Mouse (Mus musculus): Measurements from ENCODE around the gene Itih1.

Itih1 gene

DNA sequence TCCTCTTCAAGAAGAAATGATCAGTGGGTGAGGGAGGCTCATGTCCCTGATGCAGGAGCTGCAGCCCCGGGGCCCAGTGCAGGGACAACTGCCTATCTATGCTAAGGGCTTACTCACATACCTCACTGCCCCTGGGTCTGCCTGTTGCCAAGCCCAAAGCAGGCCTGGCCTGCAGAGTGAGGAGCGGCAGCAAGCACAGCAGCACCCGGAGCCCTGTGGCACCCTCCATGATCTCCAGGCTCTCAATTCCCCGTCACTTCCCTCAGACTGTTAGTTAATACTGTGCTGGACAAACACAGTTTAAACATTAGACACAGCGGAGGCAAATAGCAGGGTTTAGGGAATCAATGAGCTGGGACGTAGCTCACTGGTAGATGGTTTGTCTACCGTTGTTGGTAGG lies at the start of gene Itih1:
Itih1 (minus strand) TSS at position 252 of the 400 bp plus-strand sequence.
- in situ Hi-C loops (cut with MboI; ENCODE audit: low sequenced_read_pairs) = no loop called here

DNA sequence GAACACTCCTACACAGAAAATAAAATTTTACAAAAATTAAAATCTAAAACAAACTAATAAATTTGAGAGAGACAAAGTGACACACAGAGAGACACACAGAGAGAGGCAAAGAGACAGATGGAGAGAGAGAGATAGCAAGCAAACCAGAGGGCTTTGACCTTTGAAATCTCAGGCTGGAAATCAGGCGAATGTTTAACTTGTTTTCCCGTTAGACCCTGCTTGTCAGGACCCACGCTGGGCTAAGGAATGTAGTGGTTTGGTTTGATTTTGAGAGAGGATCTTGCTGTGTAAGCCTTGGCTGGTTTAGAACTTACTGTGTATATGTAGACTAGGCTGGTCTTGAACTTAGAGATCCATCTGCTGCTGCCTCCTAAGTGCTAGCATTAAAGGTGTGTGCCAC lies 33.1 kb upstream of the Itih1 start:
- in situ Hi-C loops (cut with MboI; ENCODE audit: low sequenced_read_pairs) = no loop called here

DNA sequence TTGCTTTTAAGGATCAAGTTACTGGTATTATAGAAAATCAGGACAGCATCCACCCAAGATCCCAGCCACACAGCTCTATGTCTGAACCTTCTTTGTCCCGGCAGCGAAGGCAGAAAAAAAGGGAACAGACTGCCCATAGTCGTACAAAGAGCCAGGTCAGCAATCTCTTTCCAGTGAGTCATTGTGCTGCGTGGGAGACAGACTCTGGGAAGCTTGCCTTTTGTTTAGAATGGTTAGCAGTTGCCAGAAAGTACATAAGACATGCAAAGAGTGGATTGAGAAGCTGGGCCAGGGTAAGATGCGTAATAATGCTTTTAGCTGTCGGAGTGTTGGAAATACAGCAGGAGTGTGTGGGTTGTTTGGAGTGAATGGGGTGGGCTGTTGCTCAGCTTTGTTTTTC lies 31.1 kb upstream of the Itih1 start:
- in situ Hi-C loops (cut with MboI; ENCODE audit: low sequenced_read_pairs) = no loop called here

DNA sequence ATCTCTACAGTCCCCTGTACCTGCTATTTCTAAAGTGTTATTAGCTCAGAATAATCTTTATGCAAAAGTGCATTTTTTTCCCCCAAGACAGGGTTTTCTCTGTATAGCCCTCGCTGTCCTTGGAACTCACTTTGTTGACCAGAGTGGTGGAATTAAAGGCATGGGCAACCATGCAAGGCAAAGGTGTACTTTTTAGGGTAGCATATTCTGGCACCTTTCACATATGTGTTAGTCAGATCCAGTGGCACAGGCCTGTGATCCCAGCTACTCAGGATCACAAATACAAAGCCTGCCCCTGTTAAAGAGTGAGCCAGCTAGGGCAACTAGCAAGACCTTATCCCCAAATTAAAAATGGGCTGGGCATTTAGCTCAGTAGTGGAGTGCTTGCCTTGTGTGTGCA lies 17.3 kb upstream of the Itih1 start:
- in situ Hi-C loops (cut with MboI; ENCODE audit: low sequenced_read_pairs) = no loop called here

DNA sequence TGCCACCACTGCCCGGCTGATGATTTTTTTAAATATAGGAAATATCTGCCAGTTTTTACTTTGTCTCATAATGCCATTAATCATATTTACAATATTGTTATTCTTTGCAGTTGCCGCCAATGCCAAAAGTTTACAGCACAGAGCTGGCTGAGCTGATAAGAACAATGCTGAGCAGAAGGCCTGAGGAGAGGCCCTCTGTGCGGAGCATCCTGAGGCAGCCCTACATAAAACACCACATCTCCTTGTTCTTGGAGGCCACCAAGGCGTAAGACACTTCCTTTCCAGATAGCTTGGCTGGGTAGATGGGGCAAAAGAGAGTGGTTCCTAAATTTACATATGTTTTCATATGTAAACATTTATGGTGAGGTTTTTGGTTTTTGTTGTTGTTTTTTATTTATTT lies 15.9 kb upstream of the Itih1 start:
- in situ Hi-C loops (cut with MboI; ENCODE audit: low sequenced_read_pairs) = no loop called here

DNA sequence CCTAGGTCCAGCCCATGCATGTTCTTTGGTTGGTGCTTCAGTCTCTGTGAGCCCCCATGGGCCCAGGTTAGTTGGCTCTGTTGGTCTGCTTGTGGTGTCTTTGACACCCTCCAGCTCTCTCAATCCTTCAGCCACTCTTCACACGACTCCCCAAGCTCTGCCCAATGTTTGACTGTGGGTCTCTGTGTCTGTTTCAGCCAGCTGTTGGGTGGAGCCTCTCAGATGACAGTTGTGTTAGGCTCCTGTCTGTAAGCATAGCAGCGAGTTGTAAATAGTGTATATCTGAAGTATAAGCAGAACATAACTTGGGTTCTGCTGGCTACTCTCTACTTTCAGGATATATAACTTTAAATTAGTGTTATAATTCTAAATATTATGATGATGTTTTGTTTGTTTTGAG lies 15.4 kb upstream of the Itih1 start:
- in situ Hi-C loops (cut with MboI; ENCODE audit: low sequenced_read_pairs) = no loop called here

DNA sequence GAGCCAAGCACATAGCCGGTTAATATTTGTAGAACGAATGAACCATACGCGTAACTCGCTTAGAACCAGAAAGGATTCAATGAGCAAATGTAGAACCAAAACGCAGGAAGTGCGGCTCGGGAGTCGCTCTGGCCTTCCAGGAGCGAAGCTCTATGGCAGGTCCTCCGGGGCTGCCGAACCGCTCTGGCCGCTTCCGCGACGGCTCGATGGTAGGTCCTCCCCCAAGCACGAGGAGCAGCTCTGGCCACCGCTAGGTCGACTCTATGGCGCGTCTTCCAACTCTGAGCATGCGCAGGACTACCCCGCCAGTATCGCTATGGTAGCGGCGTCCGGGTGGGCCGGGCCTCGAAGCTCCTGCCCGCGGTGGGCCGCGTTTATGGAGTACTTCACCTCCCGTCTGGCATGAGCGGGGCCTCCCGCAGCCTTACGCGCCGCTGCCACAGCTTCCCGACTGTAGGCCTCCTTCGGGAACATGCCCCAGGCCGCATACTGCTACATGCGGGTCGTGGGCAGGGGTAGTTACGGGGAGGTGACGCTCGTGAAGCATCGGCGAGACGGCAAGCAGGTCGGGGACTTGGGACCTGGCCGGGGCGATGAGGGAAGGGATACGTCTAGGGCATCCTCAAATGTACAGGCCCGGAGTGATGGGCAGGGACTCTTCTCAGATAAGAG lies 8.2 kb upstream of the Itih1 start, which contains the start of gene Nek4:
Nek4 (plus strand) TSS at position 224 of the 672 bp plus-strand sequence.
- in situ Hi-C loops (cut with MboI; ENCODE audit: low sequenced_read_pairs) = no loop called here

DNA sequence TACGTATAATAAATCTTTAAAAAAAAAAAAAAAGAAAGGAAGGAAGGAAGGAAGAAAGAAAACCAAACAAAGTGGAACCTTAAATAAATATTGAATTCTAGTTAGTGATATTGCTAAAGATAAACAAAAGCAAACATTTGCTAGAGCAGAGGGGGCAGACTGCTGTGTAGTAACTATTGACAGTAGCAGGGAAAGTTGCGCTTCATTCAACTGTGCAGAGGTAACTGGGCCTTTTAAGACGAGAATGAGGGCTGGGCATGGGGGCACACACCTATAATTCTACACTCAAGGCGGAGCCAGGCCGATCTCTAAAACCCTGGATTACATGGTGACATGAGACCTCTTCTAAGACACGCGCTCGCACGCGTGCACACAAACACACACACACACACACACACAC lies 6.9 kb upstream of the Itih1 start:
- in situ Hi-C loops (cut with MboI; ENCODE audit: low sequenced_read_pairs) = no loop called here

DNA sequence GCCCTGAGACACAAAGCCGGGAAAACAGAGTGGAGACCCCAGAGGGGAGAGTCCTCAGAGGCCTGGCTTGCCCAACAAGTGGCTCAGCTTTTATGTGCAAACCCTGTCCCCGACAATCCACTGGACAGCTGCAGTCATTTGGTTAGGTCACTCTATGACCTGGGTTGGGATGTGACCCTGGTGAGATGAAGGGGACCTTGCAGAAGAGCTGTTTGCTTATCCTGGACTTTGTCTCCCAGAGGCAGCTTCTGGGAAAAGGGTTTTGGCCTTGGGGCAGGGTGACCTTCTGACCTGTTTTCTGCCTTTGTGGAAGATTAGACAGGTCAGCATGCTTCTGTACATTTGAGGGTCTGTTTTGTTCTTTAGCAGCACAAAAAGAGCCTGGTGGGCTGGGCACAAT lies 1.7 kb upstream of the Itih1 start:
- in situ Hi-C loops (cut with MboI; ENCODE audit: low sequenced_read_pairs) = no loop called here

DNA sequence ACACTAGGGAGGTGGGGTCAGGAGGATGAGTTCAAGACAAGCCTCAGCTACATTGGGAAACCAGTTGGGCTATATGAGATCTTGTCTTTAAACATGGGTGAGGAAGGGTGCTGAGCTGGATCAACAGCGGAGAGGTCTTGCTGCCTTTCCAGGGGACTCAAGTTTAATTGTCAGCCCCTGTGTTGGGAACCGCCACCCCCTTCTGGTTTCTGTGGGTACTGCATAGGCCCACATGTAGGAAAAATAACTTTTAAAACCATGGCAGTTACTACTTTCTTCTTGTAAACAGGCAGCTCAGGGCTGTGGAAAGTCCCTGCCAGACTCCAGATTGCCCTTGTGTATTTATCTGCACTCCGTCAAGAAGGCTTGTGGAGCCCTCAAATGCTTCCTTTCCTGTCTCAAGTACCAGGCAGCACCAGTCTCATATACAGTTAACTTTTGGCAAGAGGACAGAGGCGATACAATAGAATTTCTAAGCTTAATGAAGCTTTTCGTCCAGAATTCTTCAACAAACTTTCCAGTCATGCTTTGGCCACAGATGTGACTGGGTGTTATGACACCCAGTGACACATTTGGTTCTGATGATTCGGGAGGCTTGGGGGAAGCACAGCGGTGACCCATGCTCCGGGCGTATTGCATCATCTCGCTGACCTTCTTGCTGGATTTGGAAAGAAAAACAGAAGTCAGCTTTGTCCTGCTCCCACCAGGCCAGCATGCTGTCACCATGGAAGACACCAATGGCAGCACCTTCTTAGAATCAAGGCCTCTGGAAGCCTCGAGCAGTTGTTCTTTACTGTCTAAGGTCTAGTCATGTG lies 978 bp upstream of the Itih1 start:
- in situ Hi-C loops (cut with MboI; ENCODE audit: low sequenced_read_pairs) = no loop called here

DNA sequence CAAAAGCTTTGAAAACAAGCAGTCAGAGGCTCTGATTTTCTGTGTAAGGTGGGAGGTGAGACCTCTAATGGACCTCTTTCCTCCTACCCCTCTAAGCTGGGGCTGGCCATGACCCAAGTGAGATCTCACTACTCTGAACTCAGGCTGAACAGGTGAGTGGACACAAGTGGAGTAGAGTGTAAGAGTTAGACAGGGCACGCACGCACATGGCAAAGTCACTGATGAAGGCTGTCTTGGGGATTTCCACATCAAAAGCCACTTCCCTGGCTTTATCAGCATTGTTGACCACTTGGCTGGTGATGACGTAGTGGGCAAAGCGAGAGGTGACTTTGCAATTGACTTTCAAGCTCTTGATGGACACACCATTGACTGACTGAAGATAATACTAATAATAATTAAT lies 835 bp downstream of the Itih1 start:
- in situ Hi-C loops (cut with MboI; ENCODE audit: low sequenced_read_pairs) = no loop called here

DNA sequence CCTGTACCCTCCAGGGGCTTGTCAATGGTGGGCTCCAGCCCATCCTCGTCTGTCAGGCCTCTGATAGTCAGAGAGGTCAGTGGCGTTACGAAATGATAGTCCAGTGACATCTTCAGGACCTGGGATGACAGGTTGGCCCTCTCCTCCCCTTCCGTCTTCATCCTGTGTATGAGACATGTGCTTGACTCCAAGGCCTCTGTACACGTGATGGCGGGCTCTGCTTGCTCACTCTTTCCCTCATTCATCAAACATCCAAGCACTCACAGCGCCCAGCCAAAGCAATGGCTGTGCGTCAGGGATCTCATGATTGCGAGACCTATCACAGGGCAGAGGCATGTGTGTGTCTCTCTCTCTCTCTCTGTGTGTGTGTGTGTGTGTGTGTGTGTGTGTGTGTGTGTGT lies 9.7 kb downstream of the Itih1 start:
- in situ Hi-C loops (cut with MboI; ENCODE audit: low sequenced_read_pairs) = no loop called here

DNA sequence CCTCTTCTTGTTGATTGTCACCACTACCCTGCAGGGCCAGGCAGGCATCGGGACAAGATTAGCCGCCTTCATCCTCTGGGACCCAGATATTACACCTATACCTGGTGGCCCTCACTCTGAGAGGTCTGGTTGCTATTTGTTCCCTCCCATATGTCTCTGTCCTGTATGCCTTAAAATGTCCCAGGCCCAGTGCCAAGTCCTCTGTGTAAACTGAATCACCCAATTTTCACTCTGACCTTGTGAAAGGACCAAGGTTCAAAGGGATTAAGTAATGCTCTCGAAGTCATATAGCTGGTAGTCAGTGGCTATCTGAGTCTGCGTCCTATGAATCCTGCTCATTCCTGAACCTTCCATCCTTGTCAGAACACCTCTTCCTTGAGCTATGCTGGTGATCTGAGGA lies 12.7 kb downstream of the Itih1 start:
- in situ Hi-C loops (cut with MboI; ENCODE audit: low sequenced_read_pairs) = no loop called here

DNA sequence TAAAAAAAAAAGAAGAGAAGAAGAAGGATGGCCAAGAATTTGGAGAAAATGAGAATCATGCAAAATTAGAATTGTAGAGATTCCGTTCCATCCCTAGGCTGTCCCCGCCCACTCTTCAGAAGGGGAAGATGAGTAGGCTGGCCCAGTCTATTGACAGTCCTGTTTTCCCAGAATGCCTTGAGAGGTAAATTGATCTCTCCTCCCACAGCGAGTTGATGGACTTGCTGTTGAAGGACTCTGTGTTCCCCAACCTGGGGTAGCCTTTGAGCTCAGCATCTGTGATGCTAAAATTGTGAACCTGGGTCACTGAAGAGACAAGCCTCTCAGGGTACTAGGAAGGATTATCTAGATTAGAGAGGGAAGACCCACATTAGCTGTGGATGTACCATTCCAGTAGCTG lies 17.6 kb downstream of the Itih1 start:
- in situ Hi-C loops (cut with MboI; ENCODE audit: low sequenced_read_pairs) = no loop called here

DNA sequence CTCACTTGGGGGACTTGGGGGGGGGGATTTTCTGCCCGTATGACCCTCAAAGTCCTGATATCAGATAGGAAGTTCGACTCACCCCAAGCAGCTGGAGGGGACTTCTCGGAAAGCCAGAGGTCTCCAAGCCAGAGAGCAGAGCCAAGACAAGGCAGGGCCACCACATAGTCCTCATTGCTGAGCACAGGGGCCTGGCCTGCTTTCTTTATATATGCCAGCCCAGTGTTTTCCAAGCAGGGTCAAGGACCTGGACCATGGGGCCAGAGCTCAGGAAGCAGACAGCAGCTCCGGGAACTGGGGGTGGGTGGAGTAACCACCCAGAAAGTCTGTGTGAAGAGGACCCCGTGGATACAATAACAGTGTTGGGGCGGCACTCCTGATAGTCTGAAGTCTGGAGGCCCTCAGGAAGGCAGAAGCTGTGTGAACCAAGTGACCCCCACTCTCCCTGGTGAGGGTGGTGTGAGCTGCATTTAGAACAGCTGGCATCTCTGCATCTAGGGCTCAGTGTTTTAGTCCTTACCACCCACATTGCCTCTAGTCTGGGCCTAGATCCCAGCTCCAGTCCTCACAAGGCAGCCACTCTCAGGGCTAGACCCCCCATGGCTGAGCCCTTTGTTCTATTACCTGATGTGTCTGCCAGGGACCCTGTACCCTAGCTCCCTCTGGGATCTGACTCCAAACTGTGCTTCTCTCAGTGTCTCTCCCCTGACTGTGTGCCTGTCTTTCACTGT lies 19.5 kb downstream of the Itih1 start, which contains the start of gene Itih3:
Itih3 (minus strand) TSS at position 386 of the 731 bp plus-strand sequence.
- in situ Hi-C loops (cut with MboI; ENCODE audit: low sequenced_read_pairs) = no loop called here

DNA sequence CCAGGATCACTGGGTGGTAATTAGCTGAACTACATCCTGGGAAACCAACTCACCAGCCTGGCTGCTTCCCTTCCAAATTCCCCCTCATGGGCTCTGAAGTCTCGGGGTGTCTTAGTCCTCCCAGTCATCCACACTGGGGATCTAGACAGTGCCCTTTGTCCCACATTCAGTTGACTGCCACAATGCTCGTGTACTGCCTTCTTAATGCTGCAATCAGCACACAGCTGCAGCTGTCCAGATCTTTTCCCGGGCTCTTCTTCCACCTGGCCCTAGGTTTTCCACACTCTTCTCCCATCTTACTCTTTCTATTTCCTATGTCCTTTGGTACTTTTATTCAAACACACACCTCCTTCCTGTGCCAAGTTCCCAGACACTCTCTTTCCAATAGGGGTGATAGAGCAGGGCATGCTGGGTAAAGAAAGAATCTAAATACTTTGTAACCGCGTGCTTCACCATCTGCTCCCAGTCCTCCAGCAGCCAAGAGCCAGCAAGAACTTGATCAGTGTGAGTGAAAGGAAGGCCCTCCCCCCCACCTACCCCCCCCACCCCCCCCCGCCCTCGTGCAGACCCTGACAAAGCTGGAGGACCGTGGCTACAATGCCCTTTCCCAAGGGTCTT lies 20.9 kb downstream of the Itih1 start:
- in situ Hi-C loops (cut with MboI; ENCODE audit: low sequenced_read_pairs) = no loop called here

DNA sequence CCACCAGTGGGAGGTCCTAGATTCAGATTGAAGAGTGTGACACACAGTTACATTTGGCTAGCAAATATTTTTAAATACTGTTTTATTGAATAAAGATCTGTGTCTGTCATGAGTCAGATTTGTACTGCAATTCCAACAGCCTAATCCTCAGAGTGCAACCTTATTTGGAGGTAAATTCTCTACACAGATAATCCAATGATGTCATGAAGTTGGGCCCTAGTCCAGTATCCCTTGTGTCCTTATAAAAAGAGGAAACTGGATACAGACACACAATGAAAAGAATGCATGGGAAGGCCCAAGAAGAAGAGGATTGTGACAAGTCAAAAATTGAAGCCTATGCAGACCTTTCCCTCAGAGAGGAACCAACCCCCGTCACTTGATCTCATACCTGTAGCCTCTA lies 26.6 kb downstream of the Itih1 start:
- in situ Hi-C loops (cut with MboI; ENCODE audit: low sequenced_read_pairs) = no loop called here

DNA sequence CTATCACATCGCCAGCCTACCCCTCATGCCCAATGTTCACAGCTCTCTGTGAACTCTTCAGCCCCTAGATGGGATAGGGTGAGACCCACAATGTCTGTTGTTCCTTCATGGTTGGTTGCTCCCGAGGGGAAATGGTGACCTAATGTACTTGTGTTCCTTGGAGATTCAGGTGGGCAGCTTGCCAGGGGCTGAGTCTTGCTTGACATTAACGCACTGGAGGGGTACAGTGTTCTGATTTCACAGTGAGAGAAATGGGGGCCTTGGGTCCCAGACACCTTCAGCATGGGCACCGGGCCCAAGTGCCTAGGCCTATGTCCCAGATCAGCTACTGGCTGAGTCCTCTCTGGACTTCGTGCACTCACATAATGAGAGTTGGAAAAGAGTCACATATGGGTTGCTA lies 29.7 kb downstream of the Itih1 start:
- in situ Hi-C loops (cut with MboI; ENCODE audit: low sequenced_read_pairs) = no loop called here

DNA sequence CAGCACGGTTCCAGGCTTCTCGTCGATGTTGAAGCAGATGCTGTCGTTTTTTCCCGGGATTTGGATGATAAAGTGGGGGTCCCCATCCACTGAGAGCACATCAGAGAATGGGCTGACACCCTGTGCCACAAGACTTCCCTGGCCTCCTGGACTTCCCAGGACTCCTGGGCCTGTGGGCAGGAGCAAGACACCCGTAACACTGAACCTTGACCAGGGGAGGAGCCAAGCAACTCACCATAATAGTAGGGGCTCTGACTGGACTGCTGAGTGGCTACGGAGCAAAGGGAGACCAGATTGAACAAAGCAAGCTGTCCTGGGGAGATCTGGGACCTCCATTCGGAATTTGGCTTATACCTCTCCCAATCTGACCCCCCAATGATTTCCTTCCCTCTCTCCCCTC lies 30.4 kb downstream of the Itih1 start:
- in situ Hi-C loops (cut with MboI; ENCODE audit: low sequenced_read_pairs) = no loop called here

DNA sequence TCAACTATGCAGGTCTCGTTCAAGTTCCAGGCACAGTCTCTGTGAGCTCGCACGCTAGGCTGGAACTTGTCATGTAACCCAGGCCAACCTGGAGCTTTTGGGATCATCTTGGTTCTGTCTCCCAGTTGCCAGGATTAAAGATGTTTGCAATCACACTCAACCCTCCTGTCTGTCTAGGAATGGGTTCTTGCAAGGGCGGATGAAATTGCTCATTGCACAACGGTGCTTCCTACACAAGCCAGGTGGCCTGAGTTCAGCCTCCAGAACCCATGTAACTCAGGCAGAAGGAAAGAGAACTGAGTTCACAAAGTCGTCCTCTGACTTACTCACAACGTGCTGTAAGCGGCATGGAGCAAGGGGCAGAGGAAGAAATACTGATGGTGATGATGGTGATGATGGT lies 31.9 kb downstream of the Itih1 start:
- in situ Hi-C loops (cut with MboI; ENCODE audit: low sequenced_read_pairs) = no loop called here

DNA sequence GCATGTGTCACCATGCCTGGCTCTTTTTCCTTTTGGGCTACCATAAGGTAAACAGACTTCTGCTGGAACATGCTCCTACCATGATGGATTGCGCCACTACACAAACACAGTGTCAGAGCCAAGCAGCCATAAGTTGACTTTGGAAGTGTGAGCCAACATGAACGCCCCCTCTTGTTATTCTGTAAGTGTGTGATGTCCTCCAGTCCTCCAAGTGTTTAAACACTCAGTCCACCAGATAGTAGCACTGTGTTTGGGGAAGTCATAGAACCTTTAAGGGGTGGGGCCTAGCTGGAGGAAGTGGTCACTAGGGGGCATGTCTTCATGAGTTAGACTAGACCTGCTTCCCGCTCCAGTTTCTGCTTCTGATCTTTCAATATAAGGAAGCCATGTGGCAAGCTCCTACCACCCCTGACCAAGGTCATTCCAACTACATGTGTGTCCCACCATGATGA lies 35.2 kb downstream of the Itih1 start:
- in situ Hi-C loops (cut with MboI; ENCODE audit: low sequenced_read_pairs) = no loop called here
